Mouse (Mus musculus): ENCODE measurements around the gene Ano5.
A peak's percentile ranks its signal among the peaks of the same experiment; 100 is the strongest.

Ano5 gene

DNA sequence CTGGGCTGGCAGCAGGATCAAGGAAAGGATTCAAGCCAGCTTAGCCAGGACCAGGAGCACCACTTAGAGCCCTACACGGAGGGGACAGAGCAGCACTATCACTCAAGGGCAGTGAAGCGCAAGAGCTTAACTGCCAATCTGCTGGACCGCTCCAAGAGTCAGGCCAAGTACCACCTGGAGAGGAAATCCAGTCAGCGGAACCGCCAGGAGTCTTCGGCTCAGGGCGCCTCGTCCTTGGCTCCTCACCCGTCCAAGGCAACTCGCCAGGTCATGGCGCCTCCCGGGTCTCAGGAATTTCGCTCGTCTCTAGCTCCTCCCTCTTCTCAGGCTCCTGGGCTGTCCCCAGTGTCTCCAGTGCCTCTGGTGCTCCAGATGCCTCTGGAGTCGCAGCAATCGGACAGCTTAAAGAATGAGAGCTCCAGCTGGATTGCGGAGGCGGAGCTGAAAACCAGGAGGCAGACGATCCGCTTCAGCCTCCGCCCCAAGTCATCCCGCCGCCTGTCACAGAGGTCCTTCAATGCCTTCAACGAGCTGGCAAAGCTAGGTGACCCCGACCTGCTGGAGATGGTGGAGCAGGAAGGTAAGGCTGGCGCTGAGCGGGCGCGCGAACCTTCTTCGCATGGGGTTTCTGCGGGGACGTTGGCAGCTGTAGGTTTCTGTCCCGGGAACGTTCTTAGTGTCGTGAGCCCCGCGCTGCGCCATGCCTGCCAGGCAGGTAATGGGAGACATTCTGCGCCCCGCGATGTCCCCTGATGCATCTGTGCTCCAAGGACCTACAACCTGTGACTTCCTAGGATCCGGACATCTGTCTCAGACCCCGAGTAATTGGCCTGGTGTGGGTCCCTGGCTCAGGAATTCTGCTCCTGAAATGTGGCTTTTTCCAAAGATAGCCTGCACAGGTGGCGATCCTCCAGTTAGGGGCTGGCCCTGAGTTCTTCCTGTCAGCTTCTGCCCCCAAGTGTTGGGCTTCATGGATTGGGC is at the start of gene Ano5:
TSS of gene Ano5 (plus strand) at position 359 of the 981 bp plus-strand sequence.
- no peak for DNase-seq (ENCODE audit: low read depth, low spot score)

DNA sequence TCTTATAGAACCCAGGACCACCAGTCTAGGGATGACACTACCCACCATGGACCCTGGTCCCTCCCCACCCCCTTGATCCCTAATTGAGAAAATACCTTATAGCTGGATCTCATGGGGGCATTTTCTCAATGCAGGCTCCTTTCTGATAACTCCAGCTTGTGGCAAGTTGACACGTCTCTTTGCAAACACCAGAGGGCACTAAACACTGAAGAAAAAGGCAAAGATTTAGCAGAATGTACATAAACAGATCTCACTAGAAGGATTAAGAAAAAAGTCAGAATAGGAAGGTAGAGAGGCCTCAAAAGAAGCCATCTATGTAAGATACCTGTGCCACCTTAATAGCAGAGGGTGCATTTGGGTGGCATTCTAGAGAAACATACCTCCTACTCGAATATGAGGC is 11.4 kb upstream of the Ano5 start:
- DNase-seq (ENCODE audit: low read depth, low spot score) = no peak

GRCm38 (mm10) chr7:51503940-51504339 is 6.9 kb upstream of the Ano5 start:
- DNase-seq (ENCODE audit: low read depth, low spot score) = no peak

DNA sequence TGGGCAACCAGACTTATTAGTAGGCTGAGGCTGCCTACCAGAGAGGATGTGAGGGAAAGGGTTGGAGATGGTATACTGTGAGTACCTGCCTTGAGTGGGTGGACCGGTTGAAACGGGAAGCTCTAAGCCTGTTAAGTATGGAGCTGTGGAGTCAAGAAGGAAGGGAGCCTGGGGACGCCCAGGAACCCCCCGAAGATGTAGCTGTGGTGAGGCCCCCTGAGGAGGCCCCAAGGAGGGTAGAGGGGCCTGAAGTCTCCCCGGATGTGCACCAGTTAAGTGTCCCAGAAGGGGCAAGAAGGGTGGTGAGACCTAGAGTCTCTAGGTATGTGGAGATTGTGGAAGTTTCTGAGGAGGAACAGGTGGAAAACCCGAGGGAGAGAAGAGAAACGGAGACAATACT is 682 bp upstream of the Ano5 start:
- no peak for DNase-seq (ENCODE audit: low read depth, low spot score)

- no peak for DNase-seq (ENCODE audit: low read depth, low spot score)
Observed at GRCm38 (mm10) chr7:51539344-51539743, 28.5 kb downstream of the Ano5 start.

- no peak for DNase-seq (ENCODE audit: low read depth, low spot score)
Observed at GRCm38 (mm10) chr7:51540736-51541135, 29.9 kb downstream of the Ano5 start.

- DNase-seq (ENCODE audit: low read depth, low spot score) = no peak
Observed at GRCm38 (mm10) chr7:51600021-51600420, 89.2 kb downstream of the Ano5 start.

- no peak for DNase-seq (ENCODE audit: low read depth, low spot score)
Observed at GRCm38 (mm10) chr7:51603741-51604140, 92.9 kb downstream of the Ano5 start.

- DNase-seq (ENCODE audit: low read depth, low spot score) = peak; percentile 0
Observed at GRCm38 (mm10) chr7:51614404-51614803, 103.6 kb downstream of the Ano5 start.

GRCm38 (mm10) chr7:51617941-51618340 is 107.1 kb downstream of the Ano5 start:
- DNase-seq (ENCODE audit: low read depth, low spot score) = no peak

DNA sequence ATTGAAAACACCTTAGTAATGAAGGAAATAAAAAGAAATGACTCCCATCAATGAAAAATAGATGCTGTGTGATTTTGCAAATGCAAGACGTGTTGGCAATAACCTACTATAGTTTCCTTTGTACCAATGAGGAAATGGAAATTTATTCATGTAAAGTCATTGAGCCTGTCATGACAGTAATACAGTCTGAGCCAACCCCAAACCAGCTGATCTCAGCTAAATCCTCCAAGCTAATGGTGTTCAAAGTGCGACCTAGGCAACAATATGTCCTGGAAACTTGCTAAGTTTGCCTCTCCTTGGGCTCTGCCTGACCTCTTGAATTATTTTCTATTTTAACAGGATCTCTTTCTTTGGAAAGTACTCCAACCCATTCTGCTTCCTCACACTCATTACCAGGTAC is 107.6 kb downstream of the Ano5 start:
- DNase-seq (ENCODE audit: low read depth, low spot score) = no peak

- DNase-seq (ENCODE audit: low read depth, low spot score) = no peak
Observed at GRCm38 (mm10) chr7:51619977-51620376, 109.1 kb downstream of the Ano5 start.

DNA sequence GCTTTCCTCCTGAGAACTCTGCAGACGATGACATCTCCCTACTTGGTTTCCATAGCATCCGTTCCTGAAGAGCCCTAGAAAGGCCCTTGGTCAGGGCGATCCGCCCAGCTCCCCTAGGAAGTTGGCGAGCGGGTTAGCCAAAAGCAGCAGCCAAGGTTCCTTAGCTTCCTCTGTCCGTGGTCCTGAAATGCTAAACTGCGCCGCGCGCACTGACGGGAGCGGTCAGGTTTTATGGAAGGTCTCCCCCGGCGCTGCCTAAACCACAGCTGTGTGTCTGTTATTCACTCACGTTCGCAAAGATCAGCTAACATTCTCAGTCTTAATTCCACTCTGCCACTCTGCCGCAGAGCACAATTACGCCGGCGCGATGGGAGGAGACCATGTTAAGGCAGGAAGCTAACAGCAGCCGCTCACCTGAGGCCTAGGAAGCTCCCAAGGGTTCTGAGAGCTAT is 110.9 kb downstream of the Ano5 start, which contains the start of gene Slc17a6:
TSS of gene Slc17a6 (plus strand) at position 313 of the 452 bp plus-strand sequence.
- DNase-seq (ENCODE audit: low read depth, low spot score) = no peak

GRCm38 (mm10) chr7:51622196-51622595 is 111.4 kb downstream of the Ano5 start:
- no peak for DNase-seq (ENCODE audit: low read depth, low spot score)

DNA sequence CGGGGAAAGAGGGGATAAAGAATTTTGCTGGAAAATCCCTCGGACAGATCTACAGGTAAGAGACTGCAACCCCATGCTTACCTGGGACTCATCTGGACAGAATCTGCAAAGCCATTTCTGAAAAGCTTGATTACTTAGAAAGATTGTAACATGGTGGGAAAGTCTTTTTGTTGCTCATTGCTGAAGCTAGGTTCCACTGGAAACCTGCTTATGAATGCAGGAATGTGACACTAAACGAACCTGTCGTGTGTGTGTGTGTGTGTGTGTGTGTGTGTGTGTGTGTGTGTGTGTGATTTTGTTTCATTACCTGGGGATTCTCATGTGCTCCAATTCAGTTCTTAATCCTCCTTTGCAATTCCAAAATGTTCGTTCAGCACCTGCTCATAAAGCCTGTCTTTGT is 111.8 kb downstream of the Ano5 start:
- no peak for DNase-seq (ENCODE audit: low read depth, low spot score)

DNA sequence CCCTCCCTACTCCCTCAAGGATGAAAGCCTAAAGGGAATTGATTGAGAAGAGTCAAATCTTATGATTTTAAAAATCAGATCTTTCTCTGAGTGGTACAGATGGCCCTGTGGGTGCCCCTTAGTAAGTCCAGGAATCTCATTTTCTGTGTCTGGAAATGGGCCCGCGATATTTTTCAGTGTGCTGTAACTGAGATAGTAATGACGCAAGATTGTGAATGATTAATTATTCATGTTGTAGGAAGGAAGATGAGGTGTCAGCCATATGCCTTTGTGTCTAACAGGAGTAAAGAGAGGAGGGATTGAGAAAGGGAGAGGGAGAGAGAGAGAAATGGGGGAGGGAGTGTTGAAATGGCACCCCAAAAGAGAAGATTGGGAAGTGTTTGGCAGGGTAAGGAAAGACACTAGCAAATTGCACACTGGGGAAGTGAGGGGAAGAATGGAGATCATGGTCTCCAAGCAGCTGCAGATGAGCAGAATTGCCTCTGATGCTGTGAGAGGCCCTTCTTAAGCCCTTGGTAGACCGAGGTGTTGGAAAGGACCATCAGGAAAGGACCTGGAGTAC is 113.6 kb downstream of the Ano5 start:
- DNase-seq (ENCODE audit: low read depth, low spot score) = no peak

GRCm38 (mm10) chr7:51625161-51625560 is 114.3 kb downstream of the Ano5 start:
- DNase-seq (ENCODE audit: low read depth, low spot score) = no peak

- DNase-seq (ENCODE audit: low read depth, low spot score) = no peak
Observed at GRCm38 (mm10) chr7:51625591-51626255, 114.9 kb downstream of the Ano5 start.

DNA sequence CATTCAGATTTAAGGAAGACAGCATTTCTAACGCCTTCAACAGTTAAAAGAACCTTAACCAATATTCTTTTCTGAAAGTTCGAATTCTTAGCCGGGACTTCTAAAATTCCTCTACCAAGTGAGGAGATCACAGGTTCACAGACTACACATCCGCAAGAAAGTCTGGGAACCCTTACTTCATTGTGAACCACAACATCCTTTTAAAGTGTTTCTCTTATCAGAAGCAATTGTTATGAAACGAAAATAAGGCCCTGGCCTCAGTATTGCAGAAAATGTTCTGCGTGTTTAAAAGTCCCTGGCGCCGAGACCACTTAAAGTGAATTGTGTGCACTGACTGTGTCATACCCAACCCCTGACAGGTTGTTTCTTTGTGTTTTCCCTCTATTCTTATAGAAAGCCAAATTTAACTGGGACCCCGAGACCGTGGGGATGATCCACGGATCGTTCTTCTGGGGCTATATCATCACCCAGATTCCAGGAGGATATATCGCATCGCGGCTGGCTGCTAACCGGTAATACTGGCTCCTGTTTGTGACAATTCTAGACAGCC is 115.7 kb downstream of the Ano5 start:
- no peak for DNase-seq (ENCODE audit: low read depth, low spot score)

- DNase-seq (ENCODE audit: low read depth, low spot score) = no peak
Observed at GRCm38 (mm10) chr7:51627001-51627631, 116.3 kb downstream of the Ano5 start.

DNA sequence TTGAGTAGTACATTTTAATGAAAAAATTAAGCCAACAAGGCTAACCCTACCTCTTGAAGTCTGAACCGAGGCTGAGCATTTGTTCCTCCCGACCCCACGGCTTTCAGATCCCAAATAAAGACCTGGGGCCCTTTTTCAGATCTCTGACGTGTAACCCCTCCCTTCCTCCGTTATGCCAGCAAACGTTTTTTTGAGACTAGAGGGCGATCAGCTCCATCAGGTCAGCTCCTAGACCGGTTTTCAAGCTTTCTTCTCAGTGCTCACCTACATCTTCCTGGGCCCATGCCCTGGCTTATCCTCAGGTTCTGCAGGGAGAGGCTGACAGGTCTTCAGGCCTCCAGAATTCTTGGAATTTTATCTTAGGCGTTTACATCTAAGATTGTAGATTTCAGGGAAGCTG is 116.8 kb downstream of the Ano5 start:
- no peak for DNase-seq (ENCODE audit: low read depth, low spot score)
